Mouse (Mus musculus): Measurements from ENCODE around the gene Tmem151a. TPM values are rescaled to one million over a fixed set of nuclear protein-coding genes. Genes with fewer than 3 reads are reported as not detected.

Tmem151a gene
- polyA plus RNA-seq, 1 experiment from 2014 or later, result 2.7 TPM

- WGBS, result 32% methylated on average over 5 of the region's 5 CpGs
- H3K4me2 ChIP-seq (replicated peaks), result no peak overlapping the region
- H3K9me3 ChIP-seq, result no peaks in the 10 kb centered on the region
- H3K27me3 ChIP-seq, result no peaks in the 10 kb centered on the region
- no peak for ATAC-seq (ENCODE audit: low FRiP score, low read depth)
- no peak overlapping the region for H3K9ac ChIP-seq
- H3K27ac ChIP-seq, result no peak overlapping the region
- peaks cover 13% of the 10 kb centered on the region for H3K4me1 ChIP-seq
- H3K36me3 ChIP-seq, result peaks cover 72% of the 10 kb centered on the region
- H3K4me3 ChIP-seq, result no peak overlapping the region
These were observed 22.9 kb upstream of the Tmem151a start for GRCm38 (mm10) chr19:5108271-5108575.

- Histone ChIP-seq H3K36me3 (peaks cover 72% of the 10 kb centered on the region), H3K4me1 (peaks cover 13% of the 10 kb centered on the region), H3K4me3 (no peak overlapping the region), H3K4me2 (replicated peaks) (peak overlapping the region; percentile 96; the same call in 1 of the 2 replicates), H3K9me3 (no peaks in the 10 kb centered on the region), H3K27me3 (no peaks in the 10 kb centered on the region), H3K27ac (no peak overlapping the region), H3K9ac (no peak overlapping the region)
- WGBS, result 78% methylated on average over 18 of the region's 18 CpGs
- no peak for ATAC-seq (ENCODE audit: low FRiP score, low read depth)
These were observed 22.4 kb upstream of the Tmem151a start for GRCm38 (mm10) chr19:5107556-5108270.

GRCm38 (mm10) chr19:5106731-5107191, 21.4 kb upstream of the Tmem151a start, which contains the start of gene Rab1b:
TSS of gene Rab1b (minus strand) at chr19:5107072.
- no peaks in the 10 kb centered on the region for H3K27me3 ChIP-seq
- H3K36me3 ChIP-seq, result peaks cover 72% of the 10 kb centered on the region
- H3K27ac ChIP-seq, result peak within 1 kb of the TSS; percentile 96
- ATAC-seq (ENCODE audit: low FRiP score, low read depth), result peak; percentile 95
- H3K9ac ChIP-seq, result peak within 1 kb of the TSS; percentile 91
- peaks cover 13% of the 10 kb centered on the region for H3K4me1 ChIP-seq
- under 1% methylated on average over 46 of the region's 46 CpGs for WGBS
- H3K4me2 ChIP-seq (replicated peaks), result peak within 1 kb of the TSS; percentile 96
- peak within 1 kb of the TSS; percentile 80 for H3K4me3 ChIP-seq
- H3K9me3 ChIP-seq, result no peaks in the 10 kb centered on the region

GRCm38 (mm10) chr19:5106074-5106473, 20.7 kb upstream of the Tmem151a start:
- ATAC-seq (ENCODE audit: low FRiP score, low read depth), result no peak
- peaks cover 13% of the 10 kb centered on the region for H3K4me1 ChIP-seq
- peak overlapping the region; percentile 96 for H3K4me2 ChIP-seq (replicated peaks)
- peak overlapping the region; percentile 80 for H3K4me3 ChIP-seq
- H3K9ac ChIP-seq, result peak overlapping the region; percentile 91
- H3K27ac ChIP-seq, result peak overlapping the region; percentile 96
- no peaks in the 10 kb centered on the region for H3K9me3 ChIP-seq
- peaks cover 72% of the 10 kb centered on the region for H3K36me3 ChIP-seq
- H3K27me3 ChIP-seq, result no peaks in the 10 kb centered on the region
- 14% methylated on average over 9 of the region's 9 CpGs for WGBS

DNA sequence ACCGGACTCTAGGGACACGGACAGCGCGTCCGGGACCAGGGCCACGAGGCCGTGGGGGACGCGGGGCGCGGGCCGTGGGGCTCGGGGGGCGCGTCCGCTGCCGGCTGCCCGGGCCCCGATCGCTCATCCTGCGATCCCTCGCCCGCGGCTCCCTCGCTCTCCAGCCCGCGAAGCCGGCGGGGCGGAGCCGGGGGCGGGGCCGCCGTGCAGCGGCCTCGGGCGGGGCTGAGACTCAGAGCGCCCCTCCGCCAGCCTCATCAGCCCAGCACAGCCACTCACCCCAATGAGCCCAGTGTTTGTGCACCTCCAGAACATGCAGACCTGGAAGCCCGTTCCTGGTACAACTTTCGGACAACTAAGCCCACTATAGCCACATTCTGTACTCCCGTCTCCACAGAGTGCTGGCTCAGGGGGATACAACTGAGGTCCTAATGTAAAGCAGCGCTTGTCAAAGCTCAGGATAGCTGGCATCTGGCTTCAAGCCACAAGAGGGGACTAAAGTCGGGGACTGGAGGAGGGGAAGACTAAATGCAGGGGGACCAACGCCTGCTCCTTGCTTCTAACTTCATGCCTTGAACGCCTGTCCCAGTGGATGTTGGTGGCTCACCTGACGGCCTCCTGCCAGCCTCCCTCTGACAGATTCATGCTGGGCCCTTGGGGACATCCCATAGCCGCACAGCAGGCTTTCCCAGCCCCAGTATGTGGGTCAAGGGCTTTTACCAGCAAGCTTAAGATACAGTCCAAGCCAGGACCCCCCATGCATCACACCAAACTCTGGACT, 13.2 kb upstream of the Tmem151a start, which contains the start of gene Cnih2:
Gene Cnih2, minus strand, starts transcription at position 159 of the 781 bp plus-strand sequence.
- peak; percentile 77 for ATAC-seq (ENCODE audit: low FRiP score, low read depth)
- peaks cover 56% of the 10 kb centered on the region for H3K4me1 ChIP-seq
- peaks cover 46% of the 10 kb centered on the region for H3K36me3 ChIP-seq
- H3K27ac ChIP-seq, result peak within 1 kb of the TSS; percentile 58
- no peaks in the 10 kb centered on the region for H3K9me3 ChIP-seq
- peak within 1 kb of the TSS; percentile 96 for H3K9ac ChIP-seq
- H3K27me3 ChIP-seq, result no peaks in the 10 kb centered on the region
- peak within 1 kb of the TSS; percentile 74 for H3K4me3 ChIP-seq
- 2% methylated on average over 42 of the region's 48 CpGs for WGBS
- H3K4me2 ChIP-seq (replicated peaks), result peak within 1 kb of the TSS; percentile 98

DNA sequence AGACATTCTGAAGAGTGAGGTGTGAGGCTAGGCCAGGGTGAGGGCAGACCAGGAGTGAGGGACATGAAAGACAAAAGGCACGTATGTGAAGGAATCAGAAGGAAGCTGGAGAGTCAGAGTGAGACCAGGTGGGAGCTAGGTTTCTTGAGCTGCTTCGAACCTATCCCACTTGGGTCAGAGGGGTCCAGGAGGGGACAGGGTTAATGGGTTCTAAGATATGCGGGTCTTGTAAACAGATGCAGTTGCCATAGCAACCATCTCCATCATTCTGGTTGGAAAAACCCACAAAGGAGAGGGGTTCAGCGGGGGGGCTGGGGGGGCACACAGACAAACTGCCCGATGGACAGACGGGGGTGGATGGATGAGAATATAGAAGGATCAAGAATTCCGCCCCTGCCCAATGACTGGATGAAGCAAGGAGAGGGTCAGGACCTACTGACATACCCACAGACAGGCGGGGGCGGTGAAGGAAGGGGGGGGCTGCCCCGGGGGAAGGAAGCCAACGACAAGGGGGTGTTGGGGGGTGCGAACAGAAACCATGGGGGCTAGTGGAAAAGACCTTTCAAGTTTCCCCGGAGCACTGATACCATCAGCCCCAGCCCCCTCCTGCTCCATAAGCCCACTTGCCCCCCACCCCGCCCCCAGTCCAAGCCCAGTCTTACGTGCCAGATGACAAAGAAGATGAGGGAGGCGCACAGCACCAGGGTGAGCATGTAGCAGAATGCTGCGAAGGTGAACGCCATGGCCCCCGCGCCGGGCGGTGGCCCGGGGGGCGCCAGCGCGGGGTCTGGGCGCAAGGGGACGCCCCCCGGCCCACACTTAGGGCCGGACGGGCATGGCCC, 12.4 kb upstream of the Tmem151a start:
- no peaks in the 10 kb centered on the region for H3K27me3 ChIP-seq
- H3K4me2 ChIP-seq (replicated peaks), result peak overlapping the region; percentile 98
- H3K9ac ChIP-seq, result peak overlapping the region; percentile 96
- WGBS, result 3% methylated on average over 25 of the region's 31 CpGs
- H3K27ac ChIP-seq, result peak overlapping the region; percentile 58; the same call in 1 of the 2 replicates
- peak overlapping the region; percentile 74 for H3K4me3 ChIP-seq
- H3K4me1 ChIP-seq, result peaks cover 56% of the 10 kb centered on the region
- H3K36me3 ChIP-seq, result peaks cover 46% of the 10 kb centered on the region
- no peaks in the 10 kb centered on the region for H3K9me3 ChIP-seq
- peak; percentile 13; the same call in 1 of the 2 replicates for ATAC-seq (ENCODE audit: low FRiP score, low read depth)

DNA sequence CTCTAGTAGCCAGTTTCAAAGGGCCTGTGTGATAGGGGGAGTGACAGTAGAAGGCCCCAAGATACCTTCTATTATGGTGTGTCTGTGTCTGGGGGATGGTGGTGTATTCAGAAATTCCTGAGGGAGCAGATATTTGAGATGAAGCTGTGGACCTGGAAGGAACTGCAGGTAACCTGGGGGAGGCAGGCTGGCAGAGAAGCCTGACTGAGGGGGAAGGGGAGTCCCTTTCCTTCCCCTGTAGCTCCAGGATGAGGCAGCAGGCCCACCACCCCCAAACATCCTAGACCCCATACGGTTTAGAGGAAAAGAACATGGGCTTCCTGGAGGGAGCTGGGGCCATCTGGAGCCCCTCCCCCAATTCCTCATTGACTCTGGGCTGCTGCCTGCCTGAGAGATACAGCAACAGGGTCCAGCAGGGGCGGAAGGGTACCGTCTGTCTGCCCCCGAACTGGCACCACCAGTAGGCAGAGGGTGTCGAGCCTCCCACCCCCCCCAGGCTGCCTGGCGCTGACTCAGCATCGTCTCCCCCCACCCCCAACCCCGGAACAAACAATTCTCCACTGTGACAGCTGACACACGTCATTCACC, 10.7 kb upstream of the Tmem151a start:
- Histone ChIP-seq H3K9ac (no peak overlapping the region), H3K27me3 (no peaks in the 10 kb centered on the region), H3K4me1 (peaks cover 56% of the 10 kb centered on the region), H3K4me3 (0 out of 2 replicates have a peak overlapping the region, but pooled peaks have one; percentile 1), H3K9me3 (no peaks in the 10 kb centered on the region), H3K4me2 (replicated peaks) (peak overlapping the region; percentile 98), H3K27ac (no peak overlapping the region), H3K36me3 (peaks cover 46% of the 10 kb centered on the region)
- ATAC-seq (ENCODE audit: low FRiP score, low read depth), result no peak
- 7% methylated on average over 9 of the region's 9 CpGs for WGBS

GRCm38 (mm10) chr19:5094746-5095417, 9.6 kb upstream of the Tmem151a start:
- Histone ChIP-seq H3K4me3 (0 out of 2 replicates have a peak overlapping the region, but pooled peaks have one; percentile 7), H3K36me3 (peaks cover 45% of the 10 kb centered on the region), H3K4me2 (replicated peaks) (peak overlapping the region; percentile 47), H3K9me3 (no peaks in the 10 kb centered on the region), H3K4me1 (peaks cover 56% of the 10 kb centered on the region), H3K9ac (no peak overlapping the region), H3K27me3 (no peaks in the 10 kb centered on the region), H3K27ac (no peak overlapping the region; the same call in 1 of the 2 replicates)
- WGBS, result 40% methylated on average over 11 of the region's 11 CpGs
- 0 out of 2 replicates have a peak, but pooled peaks have one; percentile 3 for ATAC-seq (ENCODE audit: low FRiP score, low read depth)

DNA sequence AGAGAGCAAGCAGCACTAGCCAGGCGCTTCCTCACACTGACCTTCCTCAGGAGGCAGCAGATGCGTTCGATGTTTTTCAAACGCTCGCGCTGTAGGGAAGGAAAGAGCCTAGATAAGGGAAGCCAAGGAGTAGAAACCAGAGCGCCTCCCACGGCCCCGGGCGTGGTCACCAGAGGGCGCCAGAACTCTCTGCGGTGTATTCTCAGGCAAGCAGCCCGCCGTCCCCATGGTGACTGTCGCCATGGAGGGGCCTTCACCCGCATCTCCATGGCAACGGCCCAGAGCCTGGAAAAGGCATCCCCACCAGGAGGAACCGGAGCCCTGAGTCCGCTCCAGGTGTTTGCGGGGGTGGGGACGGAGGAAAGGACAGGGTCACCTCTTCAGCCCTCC, 8.9 kb upstream of the Tmem151a start:
- H3K36me3 ChIP-seq, result peaks cover 43% of the 10 kb centered on the region
- ATAC-seq (ENCODE audit: low FRiP score, low read depth), result peak; percentile 66
- no peaks in the 10 kb centered on the region for H3K9me3 ChIP-seq
- WGBS, result 0% methylated on average over 21 of the region's 21 CpGs
- H3K27ac ChIP-seq, result no peak overlapping the region
- H3K27me3 ChIP-seq, result no peaks in the 10 kb centered on the region
- peak overlapping the region; percentile 50; the same call in 1 of the 2 replicates for H3K9ac ChIP-seq
- peak overlapping the region; percentile 7; the same call in 1 of the 2 replicates for H3K4me3 ChIP-seq
- peaks cover 55% of the 10 kb centered on the region for H3K4me1 ChIP-seq
- peak overlapping the region; percentile 47 for H3K4me2 ChIP-seq (replicated peaks)

GRCm38 (mm10) chr19:5093481-5094242, 8.3 kb upstream of the Tmem151a start:
- ATAC-seq (ENCODE audit: low FRiP score, low read depth), result no peak
- peaks cover 42% of the 10 kb centered on the region for H3K36me3 ChIP-seq
- no peaks in the 10 kb centered on the region for H3K27me3 ChIP-seq
- WGBS, result 75% methylated on average over 12 of the region's 12 CpGs
- no peaks in the 10 kb centered on the region for H3K9me3 ChIP-seq
- H3K9ac ChIP-seq, result peak overlapping the region; percentile 50; the same call in 1 of the 2 replicates
- no peak overlapping the region for H3K4me3 ChIP-seq
- peak overlapping the region; percentile 47 for H3K4me2 ChIP-seq (replicated peaks)
- no peak overlapping the region for H3K27ac ChIP-seq
- H3K4me1 ChIP-seq, result peaks cover 55% of the 10 kb centered on the region

Data from limb, embryonic 13.5 days (tissue).